11 mouse cellular contexts compared by ENCODE assay signal in genomic region chr11:85525501-85525885, GRCm38 (mm10).
DNase-seq lines count a peak whose midpoint lies in the region; ATAC-seq and TF ChIP-seq lines count a peak whose summit lies in the region.
"Had no signal": no experiment of that assay in that cellular context is flagged by ENCODE, and none has a peak within 500 bp of the region (broad histone marks: within the 10 kb centered on the region; RNA-seq: fewer than 3 reads in every experiment).

No protein-coding gene starts in this region.

- no peak overlapping the region for H3K4me3 ChIP-seq in forebrain, embryonic 13.5 days
- H3K4me3 ChIP-seq in forebrain, embryonic 11.5 days (ENCODE audit: low read depth, low read length), result no peak overlapping the region
- H3K4me3 ChIP-seq in lung, adult 2 months (replicated peaks; ENCODE audit: extremely low read depth, low read depth, low read length), result peak overlapping the region; percentile 6
- no peak overlapping the region for H3K4me3 ChIP-seq in intestine, postnatal 0 days (ENCODE audit: low read depth, low read length)

- H3K27me3 ChIP-seq in forebrain, embryonic 13.5 days, result peaks cover 60% of the 10 kb centered on the region
- peaks cover 30% of the 10 kb centered on the region for H3K27me3 ChIP-seq in forebrain, embryonic 11.5 days (ENCODE audit: control insufficient read depth, insufficient read depth, low read length)
- no peaks in the 10 kb centered on the region for H3K27me3 ChIP-seq in intestine, postnatal 0 days (replicated peaks; ENCODE audit: control insufficient read depth, insufficient read depth, low read length)

- peaks cover 26% of the 10 kb centered on the region for H3K4me1 ChIP-seq in forebrain, embryonic 13.5 days
- H3K4me1 ChIP-seq in forebrain, embryonic 11.5 days (replicated peaks; ENCODE audit: control insufficient read depth, insufficient read depth, low read length), result peaks cover 8% of the 10 kb centered on the region; the same call in 1 of the 2 replicates
- peaks cover 18% of the 10 kb centered on the region for H3K4me1 ChIP-seq in lung, adult 2 months (ENCODE audit: control insufficient read depth, insufficient read depth, low read length)
- H3K4me1 ChIP-seq in intestine, postnatal 0 days (replicated peaks; ENCODE audit: control insufficient read depth, insufficient read depth, low read length), result 0 out of 2 replicates have a peak, but pooled peaks cover 3% of the 10 kb centered on the region

- 22% methylated on average over 10 of the region's 10 CpGs for WGBS in forebrain, embryonic 13.5 days
- WGBS in forebrain, embryonic 11.5 days, result 23% methylated on average over 10 of the region's 10 CpGs
- 34% methylated on average over 10 of the region's 10 CpGs for WGBS in lung, adult 2 months
- WGBS in intestine, postnatal 0 days, result 58% methylated on average over 10 of the region's 10 CpGs

- ATAC-seq in forebrain, embryonic 13.5 days, result no peak
- no peak for ATAC-seq in forebrain, embryonic 11.5 days (replicated peaks; ENCODE audit: low FRiP score)
- ATAC-seq in intestine, postnatal 0 days, result no peak
- ATAC-seq: midbrain, embryonic 16.5 days had no signal

- H3K36me3 ChIP-seq in forebrain, embryonic 13.5 days (ENCODE audit: poor library complexity, severe bottlenecking), result no peaks in the 10 kb centered on the region
- H3K36me3 ChIP-seq in forebrain, embryonic 11.5 days (ENCODE audit: control insufficient read depth, insufficient read depth, low read length), result no peaks in the 10 kb centered on the region
- no peaks in the 10 kb centered on the region for H3K36me3 ChIP-seq in intestine, postnatal 0 days (ENCODE audit: control insufficient read depth, insufficient read depth)

- peak overlapping the region; percentile 62 for H3K4me2 ChIP-seq in forebrain, embryonic 13.5 days
- H3K4me2 ChIP-seq in forebrain, embryonic 11.5 days (ENCODE audit: low read depth, low read length, severe bottlenecking), result no peak overlapping the region; the same call in 1 of the 2 replicates
- peak overlapping the region; percentile 30; the same call in 1 of the 2 replicates for H3K4me2 ChIP-seq in intestine, postnatal 0 days (replicated peaks; ENCODE audit: low read depth)

- no peak for TF ChIP-seq CTCF in lung, adult 2 months (IDR thresholded peaks at IDR 0.05; ENCODE audit: insufficient read depth, low read length)
- TF ChIP-seq CTCF in intestine, postnatal 0 days (IDR thresholded peaks at IDR 0.05; ENCODE audit: low read depth), result no peak

- no peak overlapping the region for H3K27ac ChIP-seq in forebrain, embryonic 13.5 days
- H3K27ac ChIP-seq in forebrain, embryonic 11.5 days (ENCODE audit: low read depth, low read length), result no peak overlapping the region
- H3K27ac ChIP-seq in intestine, postnatal 0 days (ENCODE audit: low read depth, low read length), result no peak overlapping the region

- no peak overlapping the region for H3K9ac ChIP-seq in forebrain, embryonic 13.5 days
- no peak overlapping the region for H3K9ac ChIP-seq in forebrain, embryonic 11.5 days (ENCODE audit: low read length)
- H3K9ac ChIP-seq in intestine, postnatal 0 days (ENCODE audit: low read depth, low read length), result no peak overlapping the region

- no peak for TF ChIP-seq POLR2A in lung, adult 2 months (IDR thresholded peaks at IDR 0.05; ENCODE audit: borderline replicate concordance, extremely low read depth, low read depth, low read length)

- no peaks in the 10 kb centered on the region for H3K9me3 ChIP-seq in forebrain, embryonic 13.5 days (replicated peaks)
- H3K9me3 ChIP-seq in forebrain, embryonic 11.5 days (ENCODE audit: control insufficient read depth, low read length), result no peaks in the 10 kb centered on the region
- H3K9me3 ChIP-seq in intestine, postnatal 0 days (ENCODE audit: control insufficient read depth), result no peaks in the 10 kb centered on the region

- DNase-seq in forebrain, embryonic 11.5 days (ENCODE audit: low spot score), result no peak
- no peak for DNase-seq in lung, adult 2 months
- no peak for DNase-seq in lung, postnatal 10 days
- peak; percentile 37 for DNase-seq in skeletal muscle tissue, adult 2 months (ENCODE audit: low read depth, low spot score)
- DNase-seq in cerebellum, adult 11 months, result no peak
- no peak for DNase-seq in adipocyte (ENCODE audit: low spot score)
- DNase-seq: cerebellum, adult 9-10 months; spleen, adult 18-20 months had no signal
